In the genomic region with DNA sequence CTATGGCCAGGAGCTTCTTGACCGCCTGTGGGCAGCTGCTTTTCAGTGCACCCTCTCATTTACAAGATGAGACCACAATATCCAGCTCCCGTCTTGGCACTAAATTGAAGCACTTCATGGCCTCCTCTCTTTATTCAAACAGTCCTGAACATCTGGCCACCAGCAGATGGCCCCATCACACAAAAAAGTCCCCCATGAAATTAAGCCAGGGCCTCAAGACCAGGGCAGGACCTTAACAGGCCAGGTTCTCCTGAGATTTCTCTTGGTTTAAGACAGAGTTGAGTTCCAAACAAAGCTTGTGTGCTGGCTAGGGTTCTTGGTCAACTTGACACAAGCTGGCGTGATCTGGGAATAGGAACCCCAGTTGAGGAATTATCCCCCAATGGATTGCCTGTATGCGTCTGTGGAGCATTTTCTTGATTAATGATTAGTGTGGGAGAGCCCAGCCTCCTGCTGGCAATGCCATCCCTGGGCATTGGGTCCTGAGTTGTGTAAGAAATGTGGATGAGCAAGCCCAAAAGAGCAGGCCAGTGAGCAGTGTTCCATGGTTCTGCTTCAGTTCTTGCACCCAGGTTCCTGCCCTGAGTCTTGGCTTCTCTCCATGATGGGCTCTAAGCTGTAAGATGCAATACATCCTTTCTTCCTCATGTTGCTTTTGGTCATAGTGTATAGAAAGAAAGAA, we compare ENCODE assay signal across 8 mouse cellular contexts.
DNase-seq lines count a peak whose midpoint lies in the region; ATAC-seq and TF ChIP-seq lines count a peak whose summit lies in the region.
"Had no signal": no experiment of that assay in that cellular context is flagged by ENCODE, and none has a peak within 500 bp of the region (broad histone marks: within the 10 kb centered on the region; RNA-seq: fewer than 3 reads in every experiment).

No protein-coding gene starts in this region.

- H3K9me3 ChIP-seq in limb, embryonic 11.5 days (ENCODE audit: control insufficient read depth, low read length): no peaks in the 10 kb centered on the region
- H3K9me3 ChIP-seq: megakaryocyte, embryonic 14.5 days had no signal

- no peak overlapping the region for H3K4me3 ChIP-seq in testis, adult 2 months (ENCODE audit: control insufficient read depth, low read depth, low read length)
- no peak overlapping the region for H3K4me3 ChIP-seq in limb, embryonic 11.5 days (ENCODE audit: low read depth, low read length)
- H3K4me3 ChIP-seq: megakaryocyte, embryonic 14.5 days had no signal

- DNase-seq in testis, postnatal 14 days (ENCODE audit: low spot score): no peak
- DNase-seq in adrenal gland, postnatal 10 days: peak; percentile 51
- DNase-seq in embryo, embryonic 10 days (ENCODE audit: low spot score): peak; percentile 56
- DNase-seq in hindlimb bud, embryonic 11.5 days (ENCODE audit: extremely low spot score, low read depth, low spot score): peak; percentile 12
- DNase-seq in limb, embryonic 11.5 days (ENCODE audit: low spot score): peak; percentile 59
- peak; percentile 26 for DNase-seq in skeletal muscle tissue, adult 2 months (ENCODE audit: low read depth, low spot score)

- no peaks in the 10 kb centered on the region for H3K27me3 ChIP-seq in testis, adult 2 months (ENCODE audit: control insufficient read depth, insufficient read depth, low read length)
- H3K27me3 ChIP-seq in limb, embryonic 11.5 days (ENCODE audit: control insufficient read depth, insufficient read depth, low read length): no peaks in the 10 kb centered on the region

- H3K27ac ChIP-seq in testis, adult 2 months (ENCODE audit: control insufficient read depth, insufficient read depth, low read depth, low read length): no peak overlapping the region
- no peak overlapping the region for H3K27ac ChIP-seq in limb, embryonic 11.5 days (replicated peaks; ENCODE audit: low read depth, low read length)

- 60% methylated on average over 4 of the region's 4 CpGs for WGBS in limb, embryonic 11.5 days

- no peak overlapping the region for H3K4me2 ChIP-seq in limb, embryonic 11.5 days (ENCODE audit: low read depth, severe bottlenecking)

- 0 out of 2 replicates have a peak, but pooled peaks have one; percentile 7 for TF ChIP-seq CTCF in testis, adult 2 months (IDR thresholded peaks at IDR 0.05; ENCODE audit: control insufficient read depth, insufficient read depth, insufficient replicate concordance, low read depth, low read length)

- H3K4me1 ChIP-seq in testis, adult 2 months (ENCODE audit: control insufficient read depth, insufficient read depth, low read length): peaks cover 8% of the 10 kb centered on the region
- H3K4me1 ChIP-seq in limb, embryonic 11.5 days (ENCODE audit: control insufficient read depth, insufficient read depth, low read length): no peaks in the 10 kb centered on the region
- H3K4me1 ChIP-seq: megakaryocyte, embryonic 14.5 days had no signal

- H3K9ac ChIP-seq in limb, embryonic 11.5 days (ENCODE audit: low read length): no peak overlapping the region

- ATAC-seq in limb, embryonic 11.5 days (ENCODE audit: insufficient number of reproducible peaks, low FRiP score, low TSS enrichment, low read depth): 0 out of 2 replicates have a peak, but pooled peaks have one; percentile 17

- TF ChIP-seq POLR2A in testis, adult 2 months (IDR thresholded peaks at IDR 0.05; ENCODE audit: control insufficient read depth, low read depth, low read length): no peak

- no peaks in the 10 kb centered on the region for H3K36me3 ChIP-seq in testis, adult 2 months (ENCODE audit: control insufficient read depth, insufficient read depth, low read length)
- H3K36me3 ChIP-seq in limb, embryonic 11.5 days (ENCODE audit: control insufficient read depth, insufficient read depth, low read length): no peaks in the 10 kb centered on the region
